Mouse (Mus musculus) ES-Bruce4 (cell line): ENCODE measurements around the gene Ptprm. TPM values are rescaled to one million over a fixed set of nuclear protein-coding genes. Genes with fewer than 3 reads are reported as not detected.

Experiments
- H3K27ac ChIP-seq: 2 replicates; pipeline ENCODE4 v1.5.1; 2012; ENCODE audit warnings: low read length, inconsistent platforms; ENCODE audit not compliant: insufficient read depth
- H3K27me3 ChIP-seq: 2 replicates; pipeline ENCODE4 v1.6.1; 2012; ENCODE audit warnings: mild to moderate bottlenecking, low read length, inconsistent platforms; ENCODE audit not compliant: control insufficient read depth, poor library complexity, insufficient read depth, severe bottlenecking
- H3K36me3 ChIP-seq: 2 replicates; pipeline ENCODE4 v1.6.1; 2012; ENCODE audit warnings: inconsistent platforms, mild to moderate bottlenecking, low read length, moderate library complexity; ENCODE audit not compliant: control insufficient read depth, poor library complexity, insufficient read depth, severe bottlenecking
- H3K4me1 ChIP-seq: one replicate; pipeline ENCODE4 v1.8.1; 2011; ENCODE audit warnings: low read length; ENCODE audit not compliant: control insufficient read depth, insufficient read depth
- H3K4me3 ChIP-seq: 2 replicates; pipeline ENCODE4 v1.5.1; 2011; ENCODE audit warnings: low read depth, mild to moderate bottlenecking, low read length
- H3K9ac ChIP-seq: 2 replicates; pipeline ENCODE4 v1.6.1; 2012; ENCODE audit warnings: low read depth, mild to moderate bottlenecking, inconsistent platforms; ENCODE audit not compliant: poor library complexity, severe bottlenecking
- H3K9me3 ChIP-seq: replicated peaks from 2 replicates; pipeline ENCODE4 v1.6.1; 2012; ENCODE audit warnings: mild to moderate bottlenecking, low read length, inconsistent platforms; ENCODE audit not compliant: control insufficient read depth, poor library complexity, insufficient read depth, severe bottlenecking
- CTCF ChIP-seq: IDR thresholded peaks from one replicate; pipeline ENCODE4 v1.8.1; 2011; ENCODE audit warnings: low read depth, low read length
- EP300 ChIP-seq: IDR thresholded peaks from 2 replicates; pipeline ENCODE4 v1.6.1; 2011; ENCODE audit warnings: low read depth, low read length; ENCODE audit not compliant: insufficient read depth
- POLR2A ChIP-seq: IDR thresholded peaks from one replicate; pipeline ENCODE4 v1.8.1; 2011; ENCODE audit warnings: low read length; ENCODE audit not compliant: insufficient read depth
- polyA plus RNA-seq: library from polyadenylated mRNA; stranded (reverse); fragments of >200 nt; gene quantifications from 2 replicates; pipeline ENCODE4 v1.2.4, GENCODE M21; 2011; ENCODE audit warnings: low read depth; ENCODE audit not compliant: missing spikeins, insufficient read depth, insufficient read length

The Ptprm gene
- polyA plus RNA-seq, 1 experiment: 10.8 TPM

DNA sequence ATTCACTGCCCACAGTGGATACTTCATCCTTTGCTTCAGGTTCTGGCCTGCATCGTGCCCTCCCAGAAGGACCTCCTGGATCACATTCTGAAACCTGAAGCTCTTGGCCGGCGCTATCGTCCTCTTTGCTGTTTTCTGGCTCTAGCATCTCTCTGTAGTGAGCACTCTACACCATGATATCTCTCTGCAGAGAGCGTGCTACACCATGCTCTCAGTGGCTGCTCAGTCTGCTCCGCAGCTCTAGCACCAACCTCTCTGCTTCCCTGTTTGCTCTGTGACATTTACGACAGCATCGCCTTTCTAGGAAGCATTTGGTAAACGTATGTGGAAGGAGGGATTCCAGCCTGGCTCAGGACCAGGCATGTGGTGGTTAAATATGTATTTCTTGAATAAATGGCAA is 597.8 kb downstream of the Ptprm start:
- Histone ChIP-seq H3K4me1 (no peaks in the 10 kb centered on the region), H3K9me3 (no peaks in the 10 kb centered on the region), H3K4me3 (no peak overlapping the region), H3K36me3 (no peaks in the 10 kb centered on the region), H3K27ac (no peak overlapping the region), H3K9ac (no peak overlapping the region), H3K27me3 (no peaks in the 10 kb centered on the region)
- TF ChIP-seq CTCF (no peak), EP300 (no peak), POLR2A (no peak)

DNA sequence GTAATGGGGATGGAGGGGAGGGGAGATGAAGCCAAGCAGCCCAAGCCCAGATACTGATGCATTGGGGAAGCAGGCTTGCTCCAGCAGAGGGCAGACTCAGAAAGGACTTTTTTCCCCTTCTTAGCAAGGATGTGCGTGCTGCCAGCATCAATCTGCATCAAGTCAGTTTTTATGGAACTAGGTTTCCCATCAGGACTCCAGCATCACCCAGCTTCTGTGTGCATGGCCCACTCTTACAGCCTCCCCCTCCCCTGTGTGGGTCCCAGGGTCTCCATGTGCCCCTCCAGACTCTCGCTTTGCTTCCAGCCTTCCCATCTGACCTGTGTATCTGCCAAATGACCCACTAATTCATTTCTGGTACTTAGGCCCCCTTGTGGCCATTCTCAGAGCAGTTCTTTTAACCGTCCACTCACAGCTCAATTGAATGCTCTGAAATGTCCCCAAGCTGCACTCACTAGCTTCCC is 599.0 kb downstream of the Ptprm start:
- Histone ChIP-seq H3K27me3 (no peaks in the 10 kb centered on the region), H3K4me1 (no peaks in the 10 kb centered on the region), H3K36me3 (no peaks in the 10 kb centered on the region), H3K4me3 (no peak overlapping the region), H3K27ac (no peak overlapping the region), H3K9me3 (no peaks in the 10 kb centered on the region), H3K9ac (no peak overlapping the region)
- TF ChIP-seq CTCF (peak; percentile 34), EP300 (no peak), POLR2A (no peak)

DNA sequence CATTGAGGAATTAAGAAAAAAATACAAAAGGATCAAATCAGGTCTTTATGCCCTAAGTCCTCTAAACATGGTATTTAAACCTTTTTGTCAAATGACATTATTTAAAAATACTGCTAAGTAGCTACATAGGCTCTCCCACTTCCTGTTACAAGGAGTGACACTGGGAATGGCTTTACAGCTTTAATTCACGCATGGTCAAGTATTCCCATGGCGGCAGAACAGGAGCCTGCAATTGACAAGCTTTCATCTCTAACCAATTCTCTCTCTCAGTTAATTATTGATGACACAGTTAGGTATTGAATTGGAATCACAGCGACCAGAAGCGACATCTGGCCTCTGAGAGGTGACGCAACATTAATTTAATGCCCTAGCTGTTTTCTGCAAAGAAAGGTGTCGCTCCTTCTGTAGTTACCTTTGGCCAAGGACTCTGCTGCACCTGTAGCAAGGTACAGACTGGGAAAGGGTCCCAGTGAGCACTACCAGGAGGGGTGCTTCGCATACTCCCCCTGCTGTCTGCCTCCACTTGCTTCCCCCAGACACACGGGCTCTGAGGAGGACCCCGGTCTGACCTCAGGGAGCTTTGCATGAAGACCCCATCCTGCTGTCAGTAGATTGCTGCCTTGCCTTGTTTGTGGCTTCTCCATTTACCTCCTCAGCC is 599.9 kb downstream of the Ptprm start:
- H3K9me3 ChIP-seq: no peaks in the 10 kb centered on the region
- no peak for TF ChIP-seq EP300
- TF ChIP-seq CTCF: no peak
- H3K4me1 ChIP-seq: no peaks in the 10 kb centered on the region
- H3K4me3 ChIP-seq: no peak overlapping the region
- no peaks in the 10 kb centered on the region for H3K27me3 ChIP-seq
- no peak overlapping the region for H3K27ac ChIP-seq
- H3K36me3 ChIP-seq: no peaks in the 10 kb centered on the region
- no peak overlapping the region for H3K9ac ChIP-seq

DNA sequence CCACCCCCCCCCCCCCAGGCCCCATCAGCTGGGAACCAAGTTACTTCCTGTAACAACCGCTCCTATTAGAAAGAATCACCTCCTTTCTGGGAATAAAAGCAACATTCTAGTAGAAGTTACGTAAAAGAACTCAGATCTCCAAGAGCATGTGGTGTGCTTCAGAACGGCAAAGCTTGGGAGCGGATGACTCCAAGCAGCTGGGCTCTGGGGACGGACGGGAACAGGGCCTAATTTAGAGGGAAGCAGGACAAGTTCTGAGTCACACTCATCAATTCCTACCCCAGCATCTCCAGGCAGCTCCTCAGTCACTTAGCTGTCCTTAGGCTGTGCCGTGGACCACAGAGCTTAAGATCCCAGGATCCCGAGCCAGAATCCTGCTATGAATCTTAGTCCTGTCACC is 602.5 kb downstream of the Ptprm start:
- TF ChIP-seq CTCF (no peak), EP300 (no peak), POLR2A (no peak)
- H3K4me1 ChIP-seq: no peaks in the 10 kb centered on the region
- no peak overlapping the region for H3K9ac ChIP-seq
- H3K9me3 ChIP-seq: no peaks in the 10 kb centered on the region
- H3K27me3 ChIP-seq: no peaks in the 10 kb centered on the region
- H3K27ac ChIP-seq: no peak overlapping the region
- H3K36me3 ChIP-seq: no peaks in the 10 kb centered on the region
- H3K4me3 ChIP-seq: no peak overlapping the region

DNA sequence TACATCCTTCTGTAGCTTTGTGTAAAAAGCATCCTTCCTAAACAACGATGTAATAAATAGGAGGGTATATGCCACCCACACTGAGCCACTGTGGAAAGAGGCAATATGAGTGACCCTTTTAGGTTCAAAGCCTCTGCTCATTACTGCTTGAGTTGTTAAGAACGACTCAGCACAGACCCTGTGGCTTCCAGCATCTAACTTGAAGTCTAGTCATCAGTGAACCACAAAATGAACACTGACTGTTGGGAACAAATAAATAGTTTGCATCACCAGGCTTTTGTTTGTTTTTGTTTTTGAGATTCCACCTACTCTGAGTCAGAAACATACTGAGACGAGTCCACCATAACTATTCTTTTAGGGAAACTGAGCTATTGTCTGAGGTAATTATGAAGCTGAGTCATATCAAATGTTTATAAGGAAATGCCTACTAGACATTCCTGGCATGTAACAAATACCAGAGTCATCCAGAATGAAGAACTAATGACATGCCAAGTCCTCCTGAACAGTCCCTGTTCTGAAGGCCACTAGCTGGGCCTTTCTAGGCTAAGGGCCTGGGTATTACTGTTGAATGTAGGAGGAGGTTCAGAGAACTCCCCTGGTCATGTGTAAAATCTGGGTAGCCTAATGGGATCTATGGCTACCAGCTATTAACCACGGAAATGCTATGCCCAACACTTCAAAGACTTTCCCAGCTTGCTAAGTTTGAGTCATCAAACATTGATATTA is 603.6 kb downstream of the Ptprm start:
- Histone ChIP-seq H3K36me3 (no peaks in the 10 kb centered on the region), H3K9me3 (no peaks in the 10 kb centered on the region), H3K4me3 (no peak overlapping the region), H3K27ac (no peak overlapping the region), H3K4me1 (no peaks in the 10 kb centered on the region), H3K9ac (no peak overlapping the region), H3K27me3 (no peaks in the 10 kb centered on the region)
- TF ChIP-seq EP300 (no peak), POLR2A (no peak), CTCF (no peak)

DNA sequence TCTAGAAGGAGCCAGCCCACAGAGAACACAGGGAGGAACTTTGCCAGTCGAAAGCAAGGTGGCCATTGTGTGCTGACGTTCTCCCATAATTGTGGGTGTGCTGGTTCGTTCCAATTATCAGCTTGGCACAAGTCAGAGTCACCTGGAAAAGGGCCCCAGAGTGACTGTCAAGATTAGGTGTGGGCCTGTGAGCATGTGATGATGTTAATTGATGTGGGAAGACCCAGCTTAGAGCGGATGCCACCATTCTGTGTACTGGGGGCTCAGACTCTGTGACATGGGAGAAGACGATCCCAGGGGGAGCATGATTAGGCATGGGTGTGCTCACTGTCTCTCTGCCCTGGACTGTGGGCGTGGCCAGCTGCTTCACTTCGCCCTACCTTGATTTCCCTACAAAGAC is 604.3 kb downstream of the Ptprm start:
- TF ChIP-seq EP300: no peak
- TF ChIP-seq CTCF: no peak
- no peak for TF ChIP-seq POLR2A
- Histone ChIP-seq H3K4me3 (no peak overlapping the region), H3K9me3 (no peaks in the 10 kb centered on the region), H3K4me1 (no peaks in the 10 kb centered on the region), H3K9ac (no peak overlapping the region), H3K36me3 (no peaks in the 10 kb centered on the region), H3K27me3 (no peaks in the 10 kb centered on the region), H3K27ac (no peak overlapping the region)
